Mouse (Mus musculus): ENCODE results near the gene Retreg1. TPM values are rescaled to one million over a fixed set of nuclear protein-coding genes. Genes with fewer than 3 reads are reported as not detected.

Gene Retreg1
- polyA plus RNA-seq, 1 experiment, result 24.3 TPM

- TF ChIP-seq CTCF (IDR thresholded peaks at IDR 0.05; ENCODE audit: extremely low read depth, insufficient read depth, low read length), result no peak
- peaks cover 3% of the 10 kb centered on the region for H3K4me1 ChIP-seq (ENCODE audit: control insufficient read depth, insufficient read depth, low read length)
- H3K4me3 ChIP-seq (ENCODE audit: insufficient read depth, low read length), result no peak overlapping the region
- H3K27ac ChIP-seq (ENCODE audit: insufficient read depth, low read length), result no peak overlapping the region
These were observed 67.0 kb downstream of the Retreg1 start for GRCm38 (mm10) chr15:25909783-25910494.

- no peak overlapping the region for H3K27ac ChIP-seq (ENCODE audit: insufficient read depth, low read length)
- no peak for TF ChIP-seq CTCF (IDR thresholded peaks at IDR 0.05; ENCODE audit: extremely low read depth, insufficient read depth, low read length)
- TF ChIP-seq POLR2A (IDR thresholded peaks at IDR 0.05; ENCODE audit: extremely low read depth, insufficient read depth, low read length), result no peak
- H3K4me1 ChIP-seq (ENCODE audit: control insufficient read depth, insufficient read depth, low read length), result peaks cover 3% of the 10 kb centered on the region
- H3K4me3 ChIP-seq (ENCODE audit: insufficient read depth, low read length), result no peak overlapping the region
These were observed 67.5 kb downstream of the Retreg1 start for GRCm38 (mm10) chr15:25910495-25910865.

- TF ChIP-seq POLR2A (IDR thresholded peaks at IDR 0.05; ENCODE audit: extremely low read depth, insufficient read depth, low read length) (no peak), CTCF (IDR thresholded peaks at IDR 0.05; ENCODE audit: extremely low read depth, insufficient read depth, low read length) (no peak)
- no peak overlapping the region for H3K4me3 ChIP-seq (ENCODE audit: insufficient read depth, low read length)
- no peak overlapping the region for H3K27ac ChIP-seq (ENCODE audit: insufficient read depth, low read length)
- H3K4me1 ChIP-seq (ENCODE audit: control insufficient read depth, insufficient read depth, low read length), result peaks cover 3% of the 10 kb centered on the region
These were observed 67.9 kb downstream of the Retreg1 start for GRCm38 (mm10) chr15:25910924-25911323.

- H3K4me3 ChIP-seq (ENCODE audit: insufficient read depth, low read length), result no peak overlapping the region
- TF ChIP-seq POLR2A (IDR thresholded peaks at IDR 0.05; ENCODE audit: extremely low read depth, insufficient read depth, low read length), result no peak
These were observed 69.9 kb downstream of the Retreg1 start for GRCm38 (mm10) chr15:25912911-25913310.

GRCm38 (mm10) chr15:25913659-25914058, 70.7 kb downstream of the Retreg1 start:
- TF ChIP-seq CTCF (IDR thresholded peaks at IDR 0.05; ENCODE audit: extremely low read depth, insufficient read depth, low read length), result no peak
- no peak for TF ChIP-seq POLR2A (IDR thresholded peaks at IDR 0.05; ENCODE audit: extremely low read depth, insufficient read depth, low read length)
- H3K4me3 ChIP-seq (ENCODE audit: insufficient read depth, low read length), result no peak overlapping the region
- H3K4me1 ChIP-seq (ENCODE audit: control insufficient read depth, insufficient read depth, low read length), result peaks cover 3% of the 10 kb centered on the region
- H3K27ac ChIP-seq (ENCODE audit: insufficient read depth, low read length), result no peak overlapping the region

More at GRCm38 (mm10) chr15:25912911-25913310, 69.9 kb downstream of the Retreg1 start:
- Histone ChIP-seq H3K27ac (ENCODE audit: insufficient read depth, low read length) (no peak overlapping the region), H3K4me1 (ENCODE audit: control insufficient read depth, insufficient read depth, low read length) (peaks cover 3% of the 10 kb centered on the region)

GRCm38 (mm10) chr15:25914160-25914559, 71.2 kb downstream of the Retreg1 start:
- Histone ChIP-seq H3K4me1 (ENCODE audit: control insufficient read depth, insufficient read depth, low read length) (peaks cover 3% of the 10 kb centered on the region), H3K4me3 (ENCODE audit: insufficient read depth, low read length) (no peak overlapping the region), H3K27ac (ENCODE audit: insufficient read depth, low read length) (no peak overlapping the region)
- TF ChIP-seq CTCF (IDR thresholded peaks at IDR 0.05; ENCODE audit: extremely low read depth, insufficient read depth, low read length) (no peak), POLR2A (IDR thresholded peaks at IDR 0.05; ENCODE audit: extremely low read depth, insufficient read depth, low read length) (no peak)

GRCm38 (mm10) chr15:25915013-25915412, 72.0 kb downstream of the Retreg1 start:
- Histone ChIP-seq H3K27ac (ENCODE audit: insufficient read depth, low read length) (no peak overlapping the region), H3K4me1 (ENCODE audit: control insufficient read depth, insufficient read depth, low read length) (peaks cover 3% of the 10 kb centered on the region), H3K4me3 (ENCODE audit: insufficient read depth, low read length) (no peak overlapping the region)
- no peak for TF ChIP-seq POLR2A (IDR thresholded peaks at IDR 0.05; ENCODE audit: extremely low read depth, insufficient read depth, low read length)
- TF ChIP-seq CTCF (IDR thresholded peaks at IDR 0.05; ENCODE audit: extremely low read depth, insufficient read depth, low read length), result no peak

GRCm38 (mm10) chr15:25915574-25916205, 72.7 kb downstream of the Retreg1 start:
- H3K4me3 ChIP-seq (ENCODE audit: insufficient read depth, low read length), result no peak overlapping the region
- H3K27ac ChIP-seq (ENCODE audit: insufficient read depth, low read length), result no peak overlapping the region
- TF ChIP-seq POLR2A (IDR thresholded peaks at IDR 0.05; ENCODE audit: extremely low read depth, insufficient read depth, low read length) (no peak), CTCF (IDR thresholded peaks at IDR 0.05; ENCODE audit: extremely low read depth, insufficient read depth, low read length) (no peak)
- H3K4me1 ChIP-seq (ENCODE audit: control insufficient read depth, insufficient read depth, low read length), result peaks cover 2% of the 10 kb centered on the region

GRCm38 (mm10) chr15:25916252-25916651, 73.3 kb downstream of the Retreg1 start:
- peaks cover 2% of the 10 kb centered on the region; the same call in 1 of the 2 replicates for H3K4me1 ChIP-seq (ENCODE audit: control insufficient read depth, insufficient read depth, low read length)
- H3K4me3 ChIP-seq (ENCODE audit: insufficient read depth, low read length), result no peak overlapping the region
- TF ChIP-seq CTCF (IDR thresholded peaks at IDR 0.05; ENCODE audit: extremely low read depth, insufficient read depth, low read length) (no peak), POLR2A (IDR thresholded peaks at IDR 0.05; ENCODE audit: extremely low read depth, insufficient read depth, low read length) (no peak)
- H3K27ac ChIP-seq (ENCODE audit: insufficient read depth, low read length), result no peak overlapping the region

- no peaks in the 10 kb centered on the region; the same call in 1 of the 2 replicates for H3K4me1 ChIP-seq (ENCODE audit: control insufficient read depth, insufficient read depth, low read length)
- TF ChIP-seq CTCF (IDR thresholded peaks at IDR 0.05; ENCODE audit: extremely low read depth, insufficient read depth, low read length) (no peak), POLR2A (IDR thresholded peaks at IDR 0.05; ENCODE audit: extremely low read depth, insufficient read depth, low read length) (no peak)
- H3K4me3 ChIP-seq (ENCODE audit: insufficient read depth, low read length), result no peak overlapping the region
- H3K27ac ChIP-seq (ENCODE audit: insufficient read depth, low read length), result no peak overlapping the region
These were observed 75.7 kb downstream of the Retreg1 start for GRCm38 (mm10) chr15:25918641-25919040.

Data from cortical plate, adult 2 months (tissue).